Mouse (Mus musculus): ENCODE measurements at regions not wholly inside any gene's neighbourhood (a gene's known extent, or its start where the extent isn't known, plus 50 kb on each side); places are given as distances from the start of the nearest gene placed in this dataset.

DNA sequence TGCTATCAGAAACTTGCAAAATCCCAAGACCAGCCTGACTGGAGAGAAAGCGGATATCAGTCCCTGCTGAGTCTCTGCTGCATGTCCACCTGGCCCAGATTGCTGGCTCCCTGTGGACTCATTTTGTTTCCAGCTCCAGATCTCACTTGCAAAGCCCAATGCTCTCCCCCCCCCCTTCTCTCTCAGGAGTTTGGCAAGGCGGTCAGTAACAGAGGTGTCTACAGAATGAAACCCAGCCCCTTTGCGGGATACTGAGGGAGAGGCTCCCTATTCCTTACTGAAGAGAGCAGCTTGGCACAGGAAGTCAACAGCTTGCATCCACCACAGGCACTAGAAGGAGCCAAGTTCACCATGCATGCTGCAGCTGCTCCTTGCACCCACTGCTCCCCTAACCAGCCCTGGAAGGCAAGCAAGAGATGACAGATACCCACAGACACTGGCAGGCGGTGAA, 110.1 kb upstream of the Sfswap start:
- TF ChIP-seq POLR2A (IDR thresholded peaks at IDR 0.05; ENCODE audit: control insufficient read depth, low read depth, low read length) (no peak), CTCF (IDR thresholded peaks at IDR 0.05; ENCODE audit: control insufficient read depth, insufficient read depth, insufficient replicate concordance, low read depth, low read length) (no peak)

All from testis, adult 2 months (tissue).